11 mouse cellular contexts compared by ENCODE assay signal in genomic region chr4:127675745-127676315, GRCm38 (mm10).
A peak's percentile ranks its signal among the peaks of the same experiment; 100 is the strongest.
DNase-seq lines count a peak whose midpoint lies in the region; ATAC-seq lines count a peak whose summit lies in the region.
"Had no signal": no experiment of that assay in that cellular context is flagged by ENCODE, and none has a peak within 500 bp of the region (broad histone marks: within the 10 kb centered on the region; RNA-seq: fewer than 3 reads in every experiment).

No protein-coding gene starts in this region.

- H3K4me2 ChIP-seq in midbrain, embryonic 12.5 days (replicated peaks), result no peak overlapping the region
- peak overlapping the region; percentile 24; the same call in 1 of the 2 replicates for H3K4me2 ChIP-seq in midbrain, embryonic 16.5 days (ENCODE audit: low read length)

- no peaks in the 10 kb centered on the region for H3K9me3 ChIP-seq in midbrain, embryonic 12.5 days
- H3K9me3 ChIP-seq in midbrain, embryonic 10.5 days (replicated peaks), result no peaks in the 10 kb centered on the region
- no peaks in the 10 kb centered on the region for H3K9me3 ChIP-seq in midbrain, embryonic 16.5 days (replicated peaks; ENCODE audit: control insufficient read depth, low read length, poor library complexity, severe bottlenecking)
- H3K9me3 ChIP-seq: heart, embryonic 10.5 days had no signal

- no peaks in the 10 kb centered on the region for H3K27me3 ChIP-seq in midbrain, embryonic 12.5 days
- H3K27me3 ChIP-seq in midbrain, embryonic 10.5 days (ENCODE audit: low read depth, poor library complexity, severe bottlenecking), result no peaks in the 10 kb centered on the region
- no peaks in the 10 kb centered on the region for H3K27me3 ChIP-seq in midbrain, embryonic 16.5 days (ENCODE audit: control insufficient read depth, insufficient read depth, low read depth, low read length)

- H3K36me3 ChIP-seq in midbrain, embryonic 12.5 days, result no peaks in the 10 kb centered on the region
- H3K36me3 ChIP-seq in midbrain, embryonic 10.5 days, result no peaks in the 10 kb centered on the region
- H3K36me3 ChIP-seq in midbrain, embryonic 16.5 days (ENCODE audit: control insufficient read depth, insufficient read depth, low read length), result no peaks in the 10 kb centered on the region
- H3K36me3 ChIP-seq: heart, embryonic 10.5 days had no signal

- H3K9ac ChIP-seq in midbrain, embryonic 12.5 days (replicated peaks), result no peak overlapping the region
- no peak overlapping the region for H3K9ac ChIP-seq in midbrain, embryonic 16.5 days (ENCODE audit: low read depth, low read length)

- no peak for ATAC-seq in midbrain, embryonic 12.5 days (ENCODE audit: low FRiP score, low read depth)
- no peak for ATAC-seq in midbrain, embryonic 16.5 days
- ATAC-seq in erythroblast, adult 5-6 weeks (replicated peaks; ENCODE audit: low FRiP score, poor library complexity, severe bottlenecking), result no peak

- H3K4me1 ChIP-seq in midbrain, embryonic 12.5 days, result 0 out of 2 replicates have a peak, but pooled peaks cover 3% of the 10 kb centered on the region
- peaks cover 4% of the 10 kb centered on the region for H3K4me1 ChIP-seq in midbrain, embryonic 10.5 days
- H3K4me1 ChIP-seq in midbrain, embryonic 16.5 days (ENCODE audit: control insufficient read depth, insufficient read depth, low read length), result peaks cover 4% of the 10 kb centered on the region; the same call in 1 of the 2 replicates

- peak; percentile 4 for DNase-seq in adrenal gland, postnatal 10 days
- DNase-seq in adrenal gland, adult 18-20 months (ENCODE audit: low spot score in 2 of 2), result no peak
- DNase-seq in midbrain, embryonic 10.5 days (ENCODE audit: low spot score), result no peak
- no peak for DNase-seq in ovary, postnatal 10 days (ENCODE audit: low spot score)
- DNase-seq in cerebellum, adult 9-10 months, result no peak
- DNase-seq: cerebellum, postnatal 25 days had no signal

- 71% methylated on average over 16 of the region's 16 CpGs for WGBS in midbrain, embryonic 12.5 days
- WGBS in midbrain, embryonic 10.5 days, result 78% methylated on average over 16 of the region's 16 CpGs
- WGBS in midbrain, embryonic 16.5 days, result 45% methylated on average over 16 of the region's 16 CpGs

- H3K27ac ChIP-seq in midbrain, embryonic 12.5 days (replicated peaks), result peak overlapping the region; percentile 46
- H3K27ac ChIP-seq in midbrain, embryonic 10.5 days (replicated peaks), result no peak overlapping the region; the same call in 1 of the 2 replicates
- peak overlapping the region; percentile 69 for H3K27ac ChIP-seq in midbrain, embryonic 16.5 days (ENCODE audit: low read length)
- H3K27ac ChIP-seq: heart, embryonic 10.5 days had no signal

- no peak overlapping the region for H3K4me3 ChIP-seq in midbrain, embryonic 12.5 days
- no peak overlapping the region for H3K4me3 ChIP-seq in midbrain, embryonic 10.5 days
- H3K4me3 ChIP-seq in midbrain, embryonic 16.5 days (ENCODE audit: low read depth, low read length), result no peak overlapping the region
- H3K4me3 ChIP-seq: erythroblast, embryonic 14.5 days; heart, embryonic 10.5 days had no signal
